Mouse (Mus musculus): ENCODE data around the gene Magea10.

Gene Magea10

DNA sequence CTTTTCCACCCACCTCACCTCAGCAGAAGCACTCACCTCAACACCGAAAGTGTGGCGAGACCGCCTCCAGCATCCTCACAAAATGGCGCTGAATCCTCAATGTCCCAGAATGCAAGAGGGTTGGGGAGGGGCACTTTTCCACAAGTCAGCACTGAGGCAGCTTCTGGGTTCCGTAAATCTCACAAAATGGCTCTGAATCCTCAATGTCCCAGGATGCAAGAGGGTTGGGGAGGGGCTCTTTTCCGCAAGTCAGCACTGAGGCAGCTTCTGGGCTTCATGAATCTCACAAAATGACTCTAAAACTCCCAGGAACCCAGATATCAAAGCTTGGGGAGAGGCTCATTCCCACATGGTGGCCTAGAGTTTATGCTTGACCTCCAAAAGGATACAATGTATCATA, at the start of gene Magea10:
Magea10 (minus strand) TSS at position 101 of the 400 bp plus-strand sequence.
- no peak for DNase-seq

DNA sequence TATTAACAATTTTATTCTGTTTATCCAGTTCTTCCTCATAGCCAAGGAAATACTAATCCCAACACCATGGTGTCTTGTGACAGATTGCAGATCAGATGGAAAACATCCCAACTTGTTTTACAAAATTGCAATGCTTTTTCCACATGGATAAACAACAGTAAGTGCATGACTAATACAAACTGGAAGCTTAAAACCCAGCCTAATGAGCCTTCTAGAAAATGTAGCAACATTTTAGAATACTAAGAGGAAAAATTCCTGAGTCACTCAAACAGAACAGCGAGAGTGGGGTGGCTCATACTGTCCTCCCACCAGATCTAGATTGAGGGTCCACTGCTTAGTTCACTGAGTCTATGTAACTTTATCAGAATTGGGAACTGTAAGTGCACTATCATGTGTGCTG, 4.7 kb downstream of the Magea10 start:
- no peak for DNase-seq
